Mouse (Mus musculus) natural killer cell, adult 2 months (primary cell): Measurements from ENCODE around the gene Erbb2.

ENCODE experiments used
- DNase-seq, 2 experiments: peaks; one replicate each; pipeline ENCODE4 v3.0.0; 2022; ENCODE audit warnings: low spot score in 2 of 2

Gene Erbb2

GRCm38 (mm10) chr11:98457367-98458120 lies 45.3 kb downstream of the Erbb2 start:
- DNase-seq = peak; percentile 95 to 98

- DNase-seq = peak in 1 of 2 experiments; percentile 72
These were observed 46.1 kb downstream of the Erbb2 start for GRCm38 (mm10) chr11:98458121-98458990.

DNA sequence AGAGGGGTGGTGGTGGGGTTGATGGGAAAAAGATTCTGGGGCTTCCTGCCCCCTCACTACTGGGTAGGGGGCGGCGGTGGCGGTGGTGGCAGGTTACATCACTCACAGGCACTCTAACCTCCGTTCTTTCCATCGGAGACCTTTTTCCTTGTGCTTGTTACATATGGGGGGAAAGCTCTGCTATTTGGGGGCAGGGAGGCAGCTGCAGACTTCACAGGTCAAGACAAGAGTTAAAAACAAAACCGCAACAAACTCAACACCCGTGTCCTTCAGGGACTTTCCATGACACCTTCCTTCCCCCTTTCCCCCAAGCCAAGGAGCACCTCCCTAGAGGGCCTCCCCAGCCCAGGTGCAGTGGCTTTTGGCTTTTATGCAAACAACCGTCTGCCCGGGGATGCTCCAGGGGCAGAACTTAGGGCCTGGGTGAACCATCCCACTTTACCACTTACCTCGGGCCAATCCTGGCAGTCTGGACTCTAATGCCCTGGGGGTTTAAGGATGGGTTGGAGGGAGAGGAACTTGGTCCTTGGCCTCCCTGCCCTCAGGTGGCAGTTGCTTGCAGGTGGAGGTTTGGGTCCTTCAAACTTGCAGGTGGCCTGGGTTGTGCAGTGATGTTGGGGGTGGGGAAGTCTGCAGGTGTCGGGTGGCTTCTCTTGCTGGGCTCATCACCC lies 46.9 kb downstream of the Erbb2 start:
- DNase-seq = peak; percentile 53 to 80

DNA sequence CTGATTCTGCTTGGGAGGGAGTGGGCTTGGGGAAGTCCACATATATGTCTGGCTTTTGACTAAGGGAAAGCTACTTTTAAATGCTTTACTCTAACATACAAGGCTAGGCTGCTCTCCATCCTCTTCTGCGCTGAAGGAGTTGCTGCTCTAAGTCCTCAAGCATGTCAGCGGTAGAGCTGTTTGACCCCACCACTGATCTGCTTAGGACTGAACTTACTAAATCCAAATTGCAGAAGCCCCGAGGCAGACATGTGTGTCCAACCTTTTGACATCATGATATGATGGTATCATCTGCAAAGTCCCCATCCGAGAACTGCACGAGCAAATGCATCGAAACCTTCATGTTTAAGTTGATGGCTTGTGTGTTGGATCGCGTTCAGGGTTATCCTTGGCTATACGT lies 47.6 kb downstream of the Erbb2 start:
- no peak for DNase-seq

DNA sequence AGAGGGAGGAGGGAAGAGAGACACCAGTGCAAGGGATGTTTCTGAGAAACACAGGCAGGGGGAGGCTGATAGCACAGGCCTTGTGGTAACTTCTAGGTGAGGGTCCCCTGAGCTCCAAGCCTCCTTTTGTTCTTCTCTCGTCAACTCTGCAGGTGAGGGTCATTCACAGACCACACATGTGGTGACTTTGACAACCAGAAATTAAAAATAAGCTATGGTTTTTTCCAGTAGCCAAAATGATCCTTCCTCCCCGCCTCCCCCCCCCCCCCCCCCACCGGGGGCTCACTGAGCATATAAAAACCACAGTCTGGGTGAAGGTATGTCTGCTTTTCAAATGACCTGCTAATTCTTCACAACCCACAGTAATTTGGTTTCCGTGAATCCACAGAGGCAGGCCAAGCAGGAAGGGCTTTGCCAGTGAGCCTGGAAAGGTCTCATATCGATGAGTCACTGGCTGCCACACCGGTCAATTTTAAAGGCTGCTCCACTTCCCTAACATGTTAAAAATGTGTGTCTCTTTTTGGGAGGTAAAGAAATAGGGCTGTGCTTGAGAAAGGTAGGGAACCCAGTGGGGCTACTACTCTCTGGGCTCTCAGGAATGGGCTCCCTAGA lies 48.9 kb downstream of the Erbb2 start:
- DNase-seq = peak in 1 of 2 experiments; percentile 27

GRCm38 (mm10) chr11:98462255-98462654 lies 50.0 kb downstream of the Erbb2 start:
- DNase-seq = no peak

GRCm38 (mm10) chr11:98463911-98464310 lies 51.6 kb downstream of the Erbb2 start:
- peak; percentile 59 to 68 for DNase-seq

- DNase-seq = peak; percentile 64 to 74
These were observed 52.2 kb downstream of the Erbb2 start for GRCm38 (mm10) chr11:98464516-98464915.

- DNase-seq = peak in 1 of 2 experiments; percentile 32
These were observed 57.8 kb downstream of the Erbb2 start for GRCm38 (mm10) chr11:98469761-98470714.

- peak in 1 of 2 experiments; percentile 40 for DNase-seq
These were observed 58.5 kb downstream of the Erbb2 start for GRCm38 (mm10) chr11:98470795-98471194.

DNA sequence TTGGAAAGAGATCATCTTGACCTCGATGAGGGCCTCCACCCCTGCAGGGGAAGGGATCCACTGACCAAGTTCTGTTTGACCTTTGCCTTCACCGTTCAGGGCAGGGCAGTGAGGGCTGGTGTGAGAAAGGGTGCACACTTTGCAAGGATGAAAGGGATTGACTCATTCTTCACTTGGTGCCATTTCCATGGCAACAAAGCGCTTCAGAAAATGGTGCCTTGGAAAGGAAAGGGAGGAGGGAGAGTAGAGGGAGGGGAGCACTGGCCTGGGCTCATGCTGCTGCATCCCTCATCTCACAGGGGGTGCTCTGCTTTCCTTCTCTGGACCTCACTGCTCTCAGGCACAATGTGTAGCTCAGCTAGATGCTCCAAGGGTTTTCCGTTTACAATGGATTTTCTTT lies 60.4 kb downstream of the Erbb2 start:
- no peak for DNase-seq

DNA sequence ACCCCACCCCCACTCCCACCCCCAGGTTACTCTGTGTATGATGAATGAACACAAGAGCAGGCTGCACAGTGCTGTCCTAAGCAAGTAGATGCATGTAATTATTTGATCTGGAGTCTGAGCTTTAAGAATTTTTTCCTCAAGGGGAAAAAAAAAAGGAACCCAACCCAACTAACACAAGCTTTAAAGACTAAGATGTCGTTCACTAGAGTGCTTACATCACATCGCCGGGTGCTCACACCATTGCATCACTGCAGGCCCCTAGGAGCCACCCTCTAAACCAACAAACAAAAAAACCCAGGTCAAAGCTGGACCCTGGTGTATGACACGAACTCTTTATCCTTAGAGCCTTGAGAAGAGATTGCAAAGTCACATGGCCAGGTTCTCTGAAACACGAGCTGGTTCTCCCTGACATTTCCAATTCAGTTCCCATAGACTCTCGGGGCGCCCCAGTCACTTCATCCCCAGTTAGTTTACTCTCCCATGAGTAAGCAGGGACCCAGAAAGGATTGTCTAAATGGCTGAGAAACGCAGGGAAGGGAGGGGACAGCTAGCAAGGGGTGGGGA lies 61.7 kb downstream of the Erbb2 start:
- no peak for DNase-seq

- DNase-seq = no peak
These were observed 62.7 kb downstream of the Erbb2 start for GRCm38 (mm10) chr11:98474967-98475366.

DNA sequence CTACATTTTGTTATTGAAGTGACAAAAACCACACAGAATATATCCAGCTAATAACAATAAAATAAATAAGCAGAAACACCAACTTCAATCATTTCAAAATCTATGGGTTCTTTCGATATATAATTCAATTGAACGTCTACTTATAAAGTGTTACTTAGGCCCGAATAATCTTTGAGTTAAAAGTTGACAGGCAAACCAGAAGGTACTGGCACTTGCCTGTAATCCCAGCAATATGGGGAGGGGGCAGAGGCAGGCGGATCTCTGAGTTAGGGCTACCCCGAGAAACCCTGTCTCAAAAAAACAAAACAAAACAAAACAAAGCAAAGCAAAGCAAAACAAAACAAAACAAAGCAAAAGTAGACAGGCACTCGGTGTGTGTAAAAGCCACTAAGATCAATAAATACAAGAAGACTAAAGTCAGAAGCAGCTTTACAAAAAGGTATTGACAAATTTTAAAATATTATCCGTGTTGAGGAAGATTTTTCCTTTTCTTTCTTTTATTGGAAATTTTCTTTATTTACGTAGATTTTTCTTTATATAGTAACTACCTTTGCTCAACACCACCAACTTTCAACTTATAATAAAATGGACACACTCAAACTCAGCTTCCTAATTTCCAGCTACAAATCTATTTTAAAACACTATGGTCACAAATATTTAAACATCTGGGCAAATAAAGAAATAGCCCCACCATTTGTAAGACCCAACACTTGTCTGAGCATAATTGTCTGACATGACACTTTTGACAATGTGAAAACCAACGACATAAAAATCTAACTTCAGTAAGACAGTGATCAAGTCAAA lies 63.6 kb downstream of the Erbb2 start:
- no peak for DNase-seq

GRCm38 (mm10) chr11:98476434-98476807 lies 64.2 kb downstream of the Erbb2 start:
- no peak for DNase-seq

DNA sequence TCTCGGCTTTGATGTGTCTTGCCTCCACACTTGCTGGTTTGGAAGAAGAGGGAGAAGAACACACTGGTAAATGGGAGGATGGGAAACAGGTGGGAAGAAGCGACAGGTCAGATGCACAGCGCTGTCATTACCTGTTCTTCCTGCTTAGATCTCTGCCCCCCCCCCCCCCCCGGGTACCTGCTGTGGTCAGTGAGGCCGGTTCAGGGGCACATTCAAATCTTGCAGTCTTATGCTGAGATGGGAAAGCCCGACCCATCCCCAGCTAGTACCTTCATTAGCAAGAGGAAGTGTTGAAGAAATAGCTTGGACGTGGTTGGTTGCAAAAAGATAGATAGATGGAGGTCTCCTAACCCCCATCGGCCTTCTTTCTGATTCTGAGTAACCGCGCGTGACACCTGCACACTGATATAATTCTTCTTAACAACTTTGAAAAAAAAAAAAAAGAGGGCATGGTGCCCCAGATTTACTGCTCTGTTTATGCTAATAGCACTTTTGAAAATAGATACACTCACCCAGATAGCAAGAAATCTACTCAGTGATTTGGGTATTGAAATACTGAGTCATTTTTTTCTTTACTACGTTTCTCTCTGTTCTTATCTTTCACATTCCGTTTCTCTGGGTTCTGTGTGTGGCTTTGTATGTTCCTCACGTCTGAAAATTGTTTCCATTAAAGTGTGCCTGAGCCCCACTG lies 64.9 kb downstream of the Erbb2 start:
- no peak for DNase-seq

- DNase-seq = peak; percentile 38 to 61
These were observed 67.0 kb downstream of the Erbb2 start for GRCm38 (mm10) chr11:98479026-98479939.
